Mouse (Mus musculus): Measurements from ENCODE around the gene Alx3. TPM values are rescaled to one million over a fixed set of nuclear protein-coding genes. Genes with fewer than 3 reads are reported as not detected.
"Not testable (repeated sequence)": the region's sequence is repeated elsewhere in the genome, so short reads cannot be mapped to it uniquely, and the experiment has no call there.

Gene Alx3
- polyA plus RNA-seq, 1 experiment, result not detected

DNA sequence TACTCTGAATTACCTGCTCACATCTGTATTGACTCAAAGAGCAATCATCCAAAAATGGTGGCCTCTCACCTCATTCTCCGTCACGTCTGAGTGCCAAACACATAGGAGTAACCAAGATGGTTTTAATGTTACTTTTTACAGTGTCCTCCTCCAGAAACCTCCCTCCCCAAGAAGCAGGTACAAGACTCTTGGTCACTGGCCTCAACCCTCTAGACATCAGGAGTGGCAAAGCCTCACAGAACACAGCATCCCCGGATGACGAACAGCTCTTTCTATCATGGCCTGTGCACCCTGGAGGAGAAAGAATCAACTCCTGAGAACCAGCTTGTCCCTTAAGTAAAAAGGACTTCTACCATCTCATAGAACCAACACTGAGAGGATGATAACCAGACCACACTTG lies 38.0 kb downstream of the Alx3 start:
- H3K79me3 ChIP-seq (ENCODE audit: low read depth), result peaks cover 10% of the 10 kb centered on the region
- peaks cover 8% of the 10 kb centered on the region for H3K36me3 ChIP-seq (ENCODE audit: control insufficient read depth, insufficient read depth)
- H3K79me2 ChIP-seq (ENCODE audit: control insufficient read depth, insufficient read depth), result peaks cover 29% of the 10 kb centered on the region
- no peak overlapping the region for H3ac ChIP-seq (ENCODE audit: control insufficient read depth, insufficient read length, low read depth)
- H3K4me3 ChIP-seq (ENCODE audit: insufficient read depth, poor library complexity, severe bottlenecking), result no peak overlapping the region
- no peak for TF ChIP-seq USF1 (IDR thresholded peaks at IDR 0.05; ENCODE audit: low read depth)
- TF ChIP-seq MYOG (IDR thresholded peaks at IDR 0.05; ENCODE audit: control insufficient read depth, extremely low read depth, insufficient read length), result no peak
- no peak for TF ChIP-seq MAX (IDR thresholded peaks at IDR 0.05)
- TF ChIP-seq MYOD1 (IDR thresholded peaks at IDR 0.05; ENCODE audit: control insufficient read depth, insufficient read length, low read depth), result no peak
- no peak for TF ChIP-seq CEBPB (IDR thresholded peaks at IDR 0.05; ENCODE audit: low read depth)
- TF ChIP-seq FOSL1 (IDR thresholded peaks at IDR 0.05; ENCODE audit: insufficient read depth, low read length, poor library complexity, severe bottlenecking), result no peak
- TF ChIP-seq CTCF (IDR thresholded peaks at IDR 0.05; ENCODE audit: control insufficient read depth, insufficient read depth, insufficient read length), result no peak
- H3K27me3 ChIP-seq (ENCODE audit: control insufficient read depth, insufficient read depth, insufficient read length), result peaks cover 6% of the 10 kb centered on the region

DNA sequence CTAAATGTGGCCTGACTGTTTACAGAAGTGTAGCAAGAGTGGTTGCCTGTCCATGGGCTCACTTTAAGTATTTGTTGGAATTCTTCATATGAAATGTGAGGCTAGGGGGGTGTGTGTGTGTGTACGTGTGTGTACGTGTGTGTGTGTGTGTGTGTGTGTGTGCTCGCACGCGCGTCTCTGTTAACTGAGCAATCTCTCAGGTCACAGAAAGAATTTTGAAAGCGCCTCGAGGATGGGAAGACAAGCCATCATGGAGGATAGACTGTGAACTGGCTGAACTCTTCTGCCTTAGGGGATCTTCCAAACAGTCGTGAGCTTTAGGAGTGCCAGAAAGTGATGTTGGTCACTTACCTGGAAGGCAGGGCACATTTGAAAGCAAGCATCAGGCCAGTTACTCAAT lies 39.1 kb downstream of the Alx3 start:
- TF ChIP-seq CTCF (IDR thresholded peaks at IDR 0.05; ENCODE audit: control insufficient read depth, insufficient read depth, insufficient read length) (no peak), MYOG (IDR thresholded peaks at IDR 0.05; ENCODE audit: control insufficient read depth, extremely low read depth, insufficient read length) (no peak), USF1 (IDR thresholded peaks at IDR 0.05; ENCODE audit: low read depth) (no peak), MYOD1 (IDR thresholded peaks at IDR 0.05; ENCODE audit: control insufficient read depth, insufficient read length, low read depth) (no peak), FOSL1 (IDR thresholded peaks at IDR 0.05; ENCODE audit: insufficient read depth, low read length, poor library complexity, severe bottlenecking) (no peak), CEBPB (IDR thresholded peaks at IDR 0.05; ENCODE audit: low read depth) (no peak), MAX (IDR thresholded peaks at IDR 0.05) (no peak)
- peaks cover 10% of the 10 kb centered on the region for H3K79me3 ChIP-seq (ENCODE audit: low read depth)
- H3K79me2 ChIP-seq (ENCODE audit: control insufficient read depth, insufficient read depth), result peaks cover 22% of the 10 kb centered on the region
- H3K4me3 ChIP-seq (ENCODE audit: insufficient read depth, poor library complexity, severe bottlenecking), result no peak overlapping the region
- no peak overlapping the region for H3ac ChIP-seq (ENCODE audit: control insufficient read depth, insufficient read length, low read depth)
- no peaks in the 10 kb centered on the region for H3K36me3 ChIP-seq (ENCODE audit: control insufficient read depth, insufficient read depth)
- peaks cover 8% of the 10 kb centered on the region for H3K27me3 ChIP-seq (ENCODE audit: control insufficient read depth, insufficient read depth, insufficient read length)

DNA sequence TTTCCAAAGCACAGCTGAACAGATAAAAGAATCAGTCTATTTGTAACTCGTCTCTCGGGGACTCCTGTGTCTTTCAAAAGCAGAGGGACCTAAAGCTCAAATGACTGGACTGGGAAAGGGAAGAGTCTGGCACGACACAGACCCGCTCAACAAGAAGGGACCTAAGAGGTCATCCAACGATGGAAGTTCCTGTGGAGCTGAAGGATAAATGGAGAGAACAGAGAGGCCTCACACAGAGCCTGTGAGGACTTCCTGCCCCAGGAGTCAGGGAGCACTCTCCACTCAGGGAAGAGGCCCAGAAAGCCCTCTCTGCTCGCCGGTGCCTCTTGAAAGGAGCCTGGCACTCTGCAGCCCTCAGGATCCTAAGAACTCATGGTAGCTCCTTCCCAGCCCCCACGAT lies 41.0 kb downstream of the Alx3 start:
- Histone ChIP-seq H3K36me3 (ENCODE audit: control insufficient read depth, insufficient read depth) (no peaks in the 10 kb centered on the region), H3K79me3 (ENCODE audit: low read depth) (peaks cover 3% of the 10 kb centered on the region), H3K79me2 (ENCODE audit: control insufficient read depth, insufficient read depth) (peaks cover 4% of the 10 kb centered on the region), H3K4me3 (ENCODE audit: insufficient read depth, poor library complexity, severe bottlenecking) (no peak overlapping the region), H3K27me3 (ENCODE audit: control insufficient read depth, insufficient read depth, insufficient read length) (peaks cover 8% of the 10 kb centered on the region), H3ac (ENCODE audit: control insufficient read depth, insufficient read length, low read depth) (no peak overlapping the region)
- TF ChIP-seq MAX (IDR thresholded peaks at IDR 0.05) (no peak), USF1 (IDR thresholded peaks at IDR 0.05; ENCODE audit: low read depth) (no peak), MYOG (IDR thresholded peaks at IDR 0.05; ENCODE audit: control insufficient read depth, extremely low read depth, insufficient read length) (no peak), MYOD1 (IDR thresholded peaks at IDR 0.05; ENCODE audit: control insufficient read depth, insufficient read length, low read depth) (no peak)

DNA sequence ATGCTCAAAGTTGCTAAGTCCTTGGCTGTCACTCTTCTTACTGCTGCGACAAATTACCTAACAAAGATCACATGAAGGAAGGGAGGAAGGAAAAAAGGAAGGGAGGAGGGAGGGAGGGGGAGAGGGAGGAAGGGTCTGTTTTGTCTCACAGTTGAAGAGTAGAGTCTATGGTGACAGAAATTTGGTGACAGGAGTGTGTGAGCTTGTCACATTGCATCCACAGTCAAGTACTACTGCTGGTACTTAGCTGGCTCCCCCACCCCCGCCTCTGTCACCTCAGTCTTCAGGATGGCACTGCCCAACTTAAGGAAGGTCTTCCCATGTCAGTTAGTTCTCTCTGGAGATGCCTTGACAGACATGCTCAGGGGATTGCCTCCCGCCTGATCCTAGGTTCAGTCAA lies 41.4 kb downstream of the Alx3 start:
- Histone ChIP-seq H3K4me3 (ENCODE audit: insufficient read depth, poor library complexity, severe bottlenecking) (no peak overlapping the region), H3K36me3 (ENCODE audit: control insufficient read depth, insufficient read depth) (no peaks in the 10 kb centered on the region), H3ac (ENCODE audit: control insufficient read depth, insufficient read length, low read depth) (no peak overlapping the region), H3K27me3 (ENCODE audit: control insufficient read depth, insufficient read depth, insufficient read length) (peaks cover 8% of the 10 kb centered on the region), H3K79me2 (ENCODE audit: control insufficient read depth, insufficient read depth) (peaks cover under 1% of the 10 kb centered on the region), H3K79me3 (ENCODE audit: low read depth) (no peaks in the 10 kb centered on the region)
- no peak for TF ChIP-seq CEBPB (IDR thresholded peaks at IDR 0.05; ENCODE audit: low read depth)
- TF ChIP-seq FOSL1 (IDR thresholded peaks at IDR 0.05; ENCODE audit: insufficient read depth, low read length, poor library complexity, severe bottlenecking), result no peak
- no peak for TF ChIP-seq MAX (IDR thresholded peaks at IDR 0.05)
- TF ChIP-seq MYOG (IDR thresholded peaks at IDR 0.05; ENCODE audit: control insufficient read depth, extremely low read depth, insufficient read length), result no peak
- no peak for TF ChIP-seq USF1 (IDR thresholded peaks at IDR 0.05; ENCODE audit: low read depth)
- no peak for TF ChIP-seq CTCF (IDR thresholded peaks at IDR 0.05; ENCODE audit: control insufficient read depth, insufficient read depth, insufficient read length)
- TF ChIP-seq MYOD1 (IDR thresholded peaks at IDR 0.05; ENCODE audit: control insufficient read depth, insufficient read length, low read depth), result no peak

DNA sequence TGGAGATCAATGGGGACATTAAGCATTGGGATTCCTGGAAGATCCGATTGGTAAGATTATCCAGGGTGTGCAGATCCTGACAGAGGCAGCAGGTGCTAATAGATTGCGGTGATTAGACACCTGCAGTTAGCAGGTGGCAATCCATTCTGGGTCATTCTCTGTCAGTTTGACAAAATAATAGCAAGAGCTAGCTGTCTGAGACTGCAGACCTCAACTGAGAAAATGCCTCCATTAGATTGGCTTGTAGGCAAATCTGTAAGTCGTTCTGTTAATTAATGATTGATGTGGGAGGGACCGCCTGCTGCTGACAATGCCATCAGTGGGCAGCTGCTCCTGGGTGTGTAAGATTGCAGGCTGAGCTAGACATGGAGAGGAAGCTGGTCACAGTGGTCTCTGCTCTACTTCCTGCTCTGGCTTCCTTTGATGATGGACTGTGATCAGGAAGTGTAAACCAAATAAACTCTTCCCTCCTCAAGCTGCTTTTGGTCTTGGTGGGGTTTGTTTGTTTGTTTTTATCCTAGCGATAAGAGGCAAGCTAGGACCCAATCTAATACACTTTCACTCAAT lies 42.9 kb downstream of the Alx3 start:
- H3K36me3 ChIP-seq (ENCODE audit: control insufficient read depth, insufficient read depth), result no peaks in the 10 kb centered on the region
- TF ChIP-seq FOSL1 (IDR thresholded peaks at IDR 0.05; ENCODE audit: insufficient read depth, low read length, poor library complexity, severe bottlenecking) (no peak), CEBPB (IDR thresholded peaks at IDR 0.05; ENCODE audit: low read depth) (no peak), MAX (IDR thresholded peaks at IDR 0.05) (no peak), MYOG (IDR thresholded peaks at IDR 0.05; ENCODE audit: control insufficient read depth, extremely low read depth, insufficient read length) (no peak), USF1 (IDR thresholded peaks at IDR 0.05; ENCODE audit: low read depth) (no peak), CTCF (IDR thresholded peaks at IDR 0.05; ENCODE audit: control insufficient read depth, insufficient read depth, insufficient read length) (no peak), MYOD1 (IDR thresholded peaks at IDR 0.05; ENCODE audit: control insufficient read depth, insufficient read length, low read depth) (no peak)
- H3K4me3 ChIP-seq (ENCODE audit: insufficient read depth, poor library complexity, severe bottlenecking), result no peak overlapping the region
- H3K79me2 ChIP-seq (ENCODE audit: control insufficient read depth, insufficient read depth), result no peaks in the 10 kb centered on the region
- H3K79me3 ChIP-seq (ENCODE audit: low read depth), result no peaks in the 10 kb centered on the region
- no peak overlapping the region for H3ac ChIP-seq (ENCODE audit: control insufficient read depth, insufficient read length, low read depth)
- peaks cover 8% of the 10 kb centered on the region for H3K27me3 ChIP-seq (ENCODE audit: control insufficient read depth, insufficient read depth, insufficient read length)

DNA sequence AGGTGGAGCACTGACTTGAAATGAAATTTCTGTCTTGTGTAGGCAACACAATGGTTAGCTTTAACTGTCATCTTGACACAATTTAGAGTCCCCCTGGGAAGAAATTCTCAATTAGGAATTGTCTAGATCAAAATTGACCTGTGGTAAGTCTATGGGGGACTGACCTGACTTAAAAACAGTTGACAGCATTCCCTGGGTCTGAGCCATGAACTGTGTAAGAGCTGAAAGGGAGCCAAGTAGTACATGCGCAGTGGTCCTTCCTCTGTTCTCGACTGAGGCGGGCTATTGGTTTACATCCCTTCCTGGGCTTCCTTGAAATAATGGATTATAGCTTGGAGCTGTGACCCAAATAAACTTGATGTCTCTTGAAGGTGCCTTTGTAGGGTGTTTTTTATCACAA lies 52.1 kb downstream of the Alx3 start:
- no peaks in the 10 kb centered on the region for H3K27me3 ChIP-seq (ENCODE audit: control insufficient read depth, insufficient read depth, insufficient read length)
- TF ChIP-seq CEBPB (IDR thresholded peaks at IDR 0.05; ENCODE audit: low read depth) (no peak), MYOD1 (IDR thresholded peaks at IDR 0.05; ENCODE audit: control insufficient read depth, insufficient read length, low read depth) (no peak)
- H3ac ChIP-seq (ENCODE audit: control insufficient read depth, insufficient read length, low read depth), result no peak overlapping the region
- H3K36me3 ChIP-seq (ENCODE audit: control insufficient read depth, insufficient read depth), result no peaks in the 10 kb centered on the region
- H3K4me3 ChIP-seq (ENCODE audit: insufficient read depth, poor library complexity, severe bottlenecking), result no peak overlapping the region
- H3K79me2 ChIP-seq (ENCODE audit: control insufficient read depth, insufficient read depth), result no peaks in the 10 kb centered on the region
- H3K79me3 ChIP-seq (ENCODE audit: low read depth), result no peaks in the 10 kb centered on the region

DNA sequence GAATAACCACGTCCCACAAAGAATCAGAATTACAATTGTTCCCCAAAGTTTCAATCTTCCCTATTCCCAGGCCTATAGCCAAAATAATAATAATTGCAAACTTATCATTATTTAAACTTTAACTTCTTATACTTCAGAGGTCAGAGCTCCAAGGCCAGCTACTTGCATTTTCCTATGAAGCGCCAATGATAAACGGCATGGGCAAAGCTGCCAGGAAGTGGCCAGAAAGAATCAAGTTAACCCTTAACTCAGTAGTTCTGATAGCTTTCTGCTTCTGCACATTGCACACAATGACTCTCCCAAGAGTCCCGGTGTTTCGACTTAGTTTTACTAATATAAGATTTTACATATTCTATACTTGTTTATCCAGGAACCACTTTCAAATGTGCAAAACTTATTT lies 55.4 kb downstream of the Alx3 start:
- H3K4me3 ChIP-seq (ENCODE audit: insufficient read depth, poor library complexity, severe bottlenecking); H3K79me3 ChIP-seq (ENCODE audit: low read depth); H3ac ChIP-seq (ENCODE audit: control insufficient read depth, insufficient read length, low read depth); H3K79me2 ChIP-seq (ENCODE audit: control insufficient read depth, insufficient read depth); H3K27me3 ChIP-seq (ENCODE audit: control insufficient read depth, insufficient read depth, insufficient read length); H3K36me3 ChIP-seq (ENCODE audit: control insufficient read depth, insufficient read depth): not testable (repeated sequence)
